Mouse (Mus musculus) monocyte, adult 5-6 weeks (primary cell): Measurements from ENCODE around the gene B3gnt9. TPM values are rescaled to one million over a fixed set of nuclear protein-coding genes. Genes with fewer than 3 reads are reported as not detected.

Source experiments
- ATAC-seq: fragments of 153-309, 156-312 bp; replicated peaks from 2 replicates; pipeline ENCODE4 v1.8.0; 2017; ENCODE audit warnings: mild to moderate bottlenecking; ENCODE audit not compliant: low TSS enrichment, insufficient number of reproducible peaks, severe bottlenecking, poor library complexity, low FRiP score
- total RNA-seq: library from RNA; stranded (forward); fragments of 200-1000, 200-491, 200-594 nt; gene quantifications from 3 replicates; pipeline ENCODE4 v1.2.3, GENCODE M21; 2017

B3gnt9 gene
- total RNA-seq, 1 experiment from 2014 or later, result not detected

GRCm38 (mm10) chr8:105231503-105232320 is 23.2 kb downstream of the B3gnt9 start:
- ATAC-seq, result no peak

- no peak for ATAC-seq
These were observed 29.0 kb downstream of the B3gnt9 start for GRCm38 (mm10) chr8:105225917-105226316.

- ATAC-seq, result no peak
These were observed 29.7 kb downstream of the B3gnt9 start for GRCm38 (mm10) chr8:105225272-105225593.

GRCm38 (mm10) chr8:105224413-105225271 is 30.3 kb downstream of the B3gnt9 start, which contains the start of gene D230025D16Rik:
D230025D16Rik (plus strand) TSS chr8:105225145.
- peak; percentile 99 for ATAC-seq

- no peak for ATAC-seq
These were observed 31.1 kb downstream of the B3gnt9 start for GRCm38 (mm10) chr8:105223850-105224249.

- peak; percentile 68 for ATAC-seq
These were observed 36.9 kb downstream of the B3gnt9 start for GRCm38 (mm10) chr8:105217926-105218522.

GRCm38 (mm10) chr8:105214104-105214503 is 40.8 kb downstream of the B3gnt9 start:
- no peak for ATAC-seq

- no peak for ATAC-seq
These were observed 45.5 kb downstream of the B3gnt9 start for GRCm38 (mm10) chr8:105209153-105210110.

GRCm38 (mm10) chr8:105207675-105208273 is 47.2 kb downstream of the B3gnt9 start:
- ATAC-seq, result no peak

- ATAC-seq, result no peak
These were observed 48.1 kb downstream of the B3gnt9 start for GRCm38 (mm10) chr8:105206766-105207275.

- ATAC-seq, result no peak
These were observed 49.2 kb downstream of the B3gnt9 start for GRCm38 (mm10) chr8:105205748-105206147.

Other genes starting within 250 kb of the B3gnt9 start
- not detected in 3 replicates for gene Ces3a, start 206.6 kb downstream of the B3gnt9 start, total RNA-seq
- not detected in 3 replicates for gene Ces3b, start 171.4 kb downstream of the B3gnt9 start, total RNA-seq
- gene Ces4a, start 123.4 kb downstream of the B3gnt9 start, total RNA-seq, result not detected in 3 replicates
- 167 to 180 TPM (median 174 TPM) in 3 replicates for gene Cbfb, start 84.5 kb downstream of the B3gnt9 start, total RNA-seq
- gene D230025D16Rik, start 30.0 kb downstream of the B3gnt9 start, total RNA-seq, result 28.8 to 39.0 TPM (median 32.3 TPM) in 3 replicates
- 16.2 to 28.9 TPM (median 23.3 TPM) in 3 replicates for gene Tradd, start 9.5 kb upstream of the B3gnt9 start, total RNA-seq
- gene Fbxl8, start 9.5 kb upstream of the B3gnt9 start, total RNA-seq, result 3.6 to 5.0 TPM in 2 of 3 replicates, not detected in the other
- gene Hsf4, start 14.6 kb upstream of the B3gnt9 start, total RNA-seq, result 0.96 to 2.5 TPM in 2 of 3 replicates, not detected in the other
- gene Nol3, start 21.0 kb upstream of the B3gnt9 start, total RNA-seq, result not detected in 3 replicates
- gene 4931428F04Rik, start 34.7 kb upstream of the B3gnt9 start, total RNA-seq, result 0.64 to 1.3 TPM in 2 of 3 replicates, not detected in the other
- gene Exoc3l, start 40.9 kb upstream of the B3gnt9 start, total RNA-seq, result 0.43 to 0.49 TPM in 2 of 3 replicates, not detected in the other
- 19.7 to 52.7 TPM (median 21.0 TPM) in 3 replicates for gene E2f4, start 42.5 kb upstream of the B3gnt9 start, total RNA-seq
- 0.21 to 2.5 TPM (median 1.3 TPM) in 3 replicates for gene Elmo3, start 50.4 kb upstream of the B3gnt9 start, total RNA-seq
- gene Lrrc29, start 71.1 kb upstream of the B3gnt9 start, total RNA-seq, result 1.3 to 2.8 TPM (median 1.7 TPM) in 3 replicates
- 36.6 to 48.0 TPM (median 42.8 TPM) in 3 replicates for gene Tmem208, start 71.2 kb upstream of the B3gnt9 start, total RNA-seq
- gene Fhod1, start 92.8 kb upstream of the B3gnt9 start, total RNA-seq, result 6.5 to 14.7 TPM (median 8.4 TPM) in 3 replicates
- 0.10 TPM in 1 of 3 replicates, not detected in the others for gene Slc9a5, start 93.7 kb upstream of the B3gnt9 start, total RNA-seq
- 0.49 TPM in 1 of 3 replicates, not detected in the others for gene Plekhg4, start 118.1 kb upstream of the B3gnt9 start, total RNA-seq
- 0.32 TPM in 1 of 3 replicates, not detected in the others for gene Kctd19, start 158.3 kb upstream of the B3gnt9 start, total RNA-seq
- not detected in 3 replicates for gene Lrrc36, start 158.4 kb upstream of the B3gnt9 start, total RNA-seq
- gene Tppp3, start 216.4 kb upstream of the B3gnt9 start, total RNA-seq, result 164 to 258 TPM (median 248 TPM) in 3 replicates
- gene Zdhhc1, start 241.7 kb upstream of the B3gnt9 start, total RNA-seq, result 0.43 to 0.49 TPM (median 0.48 TPM) in 3 replicates